Comparison of ENCODE assay signal across 7 mouse cellular contexts in the genomic region with DNA sequence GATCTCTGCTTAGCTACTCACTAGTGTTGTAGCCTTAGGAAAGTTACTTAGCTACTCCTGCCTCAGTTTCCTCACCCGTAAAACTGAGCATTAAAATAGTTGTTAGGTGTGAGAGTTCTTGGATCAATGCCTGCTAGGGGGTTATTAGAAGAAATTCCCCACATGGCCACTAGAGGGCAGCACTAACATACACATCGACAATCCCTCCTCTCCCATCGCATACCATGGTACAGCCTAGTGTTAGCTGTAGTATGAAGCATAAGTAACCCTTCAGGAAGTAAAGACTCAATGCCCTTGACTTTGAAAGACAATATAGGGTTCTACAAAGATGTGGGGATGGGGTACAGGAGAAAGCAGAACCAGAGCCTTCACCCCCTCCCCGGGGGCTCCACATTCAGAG. TPM values are rescaled to one million over a fixed set of nuclear protein-coding genes. Genes with fewer than 3 reads are reported as not detected.
DNase-seq lines count a peak whose midpoint lies in the region; ATAC-seq lines count a peak whose summit lies in the region.

No protein-coding gene starts in this region.

- no peak overlapping the region for H3K4me2 ChIP-seq in forebrain, embryonic 14.5 days (ENCODE audit: low read length)

- no peaks in the 10 kb centered on the region for H3K36me3 ChIP-seq in forebrain, embryonic 14.5 days (ENCODE audit: control insufficient read depth, insufficient read depth, low read length)

- 34% methylated on average over 4 of the region's 4 CpGs for WGBS in forebrain, embryonic 14.5 days

- no peaks in the 10 kb centered on the region for H3K4me1 ChIP-seq in forebrain, embryonic 14.5 days (ENCODE audit: control insufficient read depth, insufficient read depth, low read length)

- ATAC-seq in forebrain, embryonic 14.5 days, result peak; percentile 67

- no peak overlapping the region for H3K27ac ChIP-seq in forebrain, embryonic 14.5 days (ENCODE audit: low read depth, low read length)

- H3K9me3 ChIP-seq in forebrain, embryonic 14.5 days (replicated peaks; ENCODE audit: control insufficient read depth, low read length), result no peaks in the 10 kb centered on the region

- no peak overlapping the region for H3K4me3 ChIP-seq in forebrain, embryonic 14.5 days (ENCODE audit: low read depth, low read length)

- DNase-seq in urinary bladder, postnatal 14 days (ENCODE audit: low spot score), result peak; percentile 38
- no peak for DNase-seq in urinary bladder, postnatal 4 days (ENCODE audit: low spot score in 2 of 2)
- DNase-seq in c-Kit-positive CD71-positive TER-119-positive erythroid progenitor cells, embryonic 14.5 days (ENCODE audit: low spot score), result peak; percentile 73
- DNase-seq in forebrain, embryonic 14.5 days (ENCODE audit: low spot score), result peak; percentile 89
- peak; percentile 61 for DNase-seq in kidney, postnatal 14 days
- peak; percentile 58 for DNase-seq in lung, postnatal 25 days (ENCODE audit: low spot score)
- DNase-seq in spleen, adult 12 weeks (ENCODE audit: low spot score), result peak; percentile 54

- no peaks in the 10 kb centered on the region for H3K27me3 ChIP-seq in forebrain, embryonic 14.5 days (replicated peaks; ENCODE audit: control insufficient read depth, insufficient read depth, low read length)

- H3K9ac ChIP-seq in forebrain, embryonic 14.5 days (ENCODE audit: low read length), result no peak overlapping the region

RNA-seq across cellular contexts. Expression of a gene that starts 1.7 kb away (rescaled TPM):
- not detected in 2 replicates for polyA plus RNA-seq in forebrain, embryonic 14.5 days (2014; fragmentation: Nextera tagmentation; extraction: Ambion mirVana)

RNA-seq across cellular contexts. Expression of a gene that starts 55.5 kb away (rescaled TPM):
- polyA plus RNA-seq in forebrain, embryonic 14.5 days (2014; fragmentation: Nextera tagmentation; extraction: Ambion mirVana), result 62.6 and 72.3 TPM in 2 replicates

Comparison
In these comparisons a context has a peak if more than half of its experiments do, and no peak if none do; other contexts are left out.
1. DNase-seq: peak in urinary bladder, postnatal 14 days (single experiment), c-Kit-positive CD71-positive TER-119-positive erythroid progenitor cells, embryonic 14.5 days (single experiment), forebrain, embryonic 14.5 days (single experiment), kidney, postnatal 14 days (single experiment), lung, postnatal 25 days (single experiment) and spleen, adult 12 weeks (single experiment); none in urinary bladder, postnatal 4 days (0 of 2).